Mouse (Mus musculus) embryonic facial prominence, embryonic 15.5 days (tissue): Measurements from ENCODE around the gene Bdh2. TPM values are rescaled to one million over a fixed set of nuclear protein-coding genes. Genes with fewer than 3 reads are reported as not detected.

Experiments used
- ATAC-seq: fragments of 200-750 bp; cut with Nextera tagmentation; 2 replicates; pipeline ENCODE4 v1.8.0; 2017; ENCODE audit warnings: low read depth, moderate TSS enrichment; ENCODE audit not compliant: insufficient number of reproducible peaks, low FRiP score, low TSS enrichment
- H3K27ac ChIP-seq: fragments of 300-500 bp; sonication (generic); replicated peaks from 2 replicates; pipeline ENCODE4 v1.5.1; 2015; ENCODE audit warnings: mild to moderate bottlenecking, inconsistent platforms
- H3K27me3 ChIP-seq: fragments of 300-500 bp; sonication (generic); 2 replicates; pipeline ENCODE4 v1.6.1; 2015; ENCODE audit warnings: inconsistent platforms
- H3K36me3 ChIP-seq: fragments of 300-500 bp; sonication (generic); 2 replicates; pipeline ENCODE4 v1.6.1; 2015; ENCODE audit warnings: mild to moderate bottlenecking, inconsistent platforms
- H3K4me1 ChIP-seq: fragments of 300-500 bp; sonication (generic); 2 replicates; pipeline ENCODE4 v1.6.1; 2015; ENCODE audit warnings: inconsistent platforms
- H3K4me2 ChIP-seq: fragments of 300-500 bp; sonication (generic); replicated peaks from 2 replicates; pipeline ENCODE4 v1.6.1; 2015; ENCODE audit warnings: mild to moderate bottlenecking, inconsistent platforms
- H3K4me3 ChIP-seq: fragments of 300-500 bp; sonication (generic); replicated peaks from 2 replicates; pipeline ENCODE4 v1.5.1; 2015; ENCODE audit warnings: mild to moderate bottlenecking, inconsistent platforms
- H3K9ac ChIP-seq: fragments of 300-500 bp; sonication (generic); 2 replicates; pipeline ENCODE4 v1.6.1; 2015; ENCODE audit warnings: inconsistent platforms
- H3K9me3 ChIP-seq: fragments of 300-500 bp; sonication (generic); replicated peaks from 2 replicates; pipeline ENCODE4 v1.6.1; 2016; ENCODE audit warnings: inconsistent platforms
- WGBS: fragments of 180-500 bp; shearing (Covaris S2); methylation state at CpG from one replicate; pipeline ENCODE4 v1.1.7; 2015; 5-methylcytosine and 5-hydroxymethylcytosine counted together
- polyA plus RNA-seq: library from polyadenylated mRNA; unstranded; fragments of >200 nt; fragmentation: Nextera tagmentation; extraction: Ambion mirVana; gene quantifications from 2 replicates; pipeline ENCODE4 v1.2.1, GENCODE M21; 2015

Bdh2 gene
- 10.5 and 13.4 TPM in 2 replicates for polyA plus RNA-seq

DNA sequence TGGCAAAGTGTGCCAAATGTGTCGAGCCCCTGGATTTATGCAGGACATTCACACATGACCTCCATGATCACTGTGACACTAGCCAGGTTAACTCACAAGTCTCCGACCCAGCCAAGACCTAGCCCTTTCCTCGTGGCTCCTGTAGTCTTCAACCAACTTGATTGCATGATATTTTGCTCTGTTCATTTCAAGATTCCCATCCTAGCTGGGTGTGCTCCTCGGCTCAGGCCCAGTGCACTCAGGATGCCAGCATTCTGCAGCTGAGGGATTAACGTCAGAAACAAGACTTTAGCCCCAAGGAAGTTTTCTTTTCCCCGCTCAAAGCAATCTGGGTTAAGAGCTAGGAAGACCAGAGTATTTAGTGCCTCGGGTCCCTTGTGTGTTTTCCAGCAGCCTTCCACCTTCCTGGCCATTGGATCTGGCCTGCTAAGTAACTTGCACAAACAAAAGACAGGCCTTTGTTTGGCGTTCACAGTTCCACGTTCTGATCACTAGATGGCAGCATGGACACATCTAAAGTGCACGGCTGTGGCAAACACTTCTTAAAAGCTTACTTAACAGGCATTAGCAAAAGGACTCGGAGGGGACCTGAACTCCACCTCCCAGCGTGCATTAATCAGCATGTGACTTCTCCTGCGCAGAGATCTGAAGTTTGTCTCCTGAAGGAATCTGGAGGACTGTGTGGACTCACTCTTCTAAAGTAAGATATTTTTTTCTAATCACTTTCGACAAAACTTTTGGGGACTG is at the start of gene Bdh2:
Bdh2 (plus strand) TSS at position 553 of the 747 bp plus-strand sequence.
- Histone ChIP-seq H3K4me2 (peak within 1 kb of the TSS; percentile 23; the same call in 1 of the 2 replicates), H3K27ac (no peak within 1 kb of the TSS), H3K9me3 (no peaks in the 10 kb centered on the region), H3K36me3 (no peaks in the 10 kb centered on the region), H3K9ac (no peak within 1 kb of the TSS), H3K4me1 (no peaks in the 10 kb centered on the region), H3K4me3 (peak within 1 kb of the TSS; percentile 18), H3K27me3 (no peaks in the 10 kb centered on the region)
- peak; percentile 64 for ATAC-seq
- 20% methylated on average over 14 of the region's 14 CpGs for WGBS

GRCm38 (mm10) chr3:135232058-135232457 is 49.0 kb upstream of the Bdh2 start:
- Histone ChIP-seq H3K4me1 (no peaks in the 10 kb centered on the region), H3K4me3 (no peak overlapping the region), H3K4me2 (no peak overlapping the region), H3K36me3 (peaks cover 48% of the 10 kb centered on the region), H3K27me3 (no peaks in the 10 kb centered on the region), H3K9ac (no peak overlapping the region), H3K9me3 (no peaks in the 10 kb centered on the region), H3K27ac (no peak overlapping the region)
- WGBS: 76% methylated on average over 3 of the region's 3 CpGs
- ATAC-seq: no peak

DNA sequence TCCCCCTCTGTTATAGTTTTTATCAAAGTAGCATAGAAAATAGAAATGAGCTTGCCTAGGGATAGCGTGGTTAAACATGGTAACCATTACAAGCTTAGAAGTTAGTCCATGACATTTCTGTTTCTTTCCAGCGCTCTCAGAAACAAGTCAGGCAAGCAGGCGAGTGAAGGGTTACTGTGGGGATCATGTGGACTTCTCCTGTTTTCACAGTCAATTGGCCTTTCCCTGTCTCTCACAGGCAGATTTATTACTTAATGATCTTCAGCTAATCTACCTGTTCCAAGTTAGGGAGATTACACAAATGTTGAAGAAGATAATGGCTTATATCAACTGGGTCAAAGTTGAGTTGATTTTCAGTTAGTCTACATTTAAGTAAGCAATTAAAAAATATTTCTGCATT is 48.6 kb upstream of the Bdh2 start:
- H3K36me3 ChIP-seq: peaks cover 52% of the 10 kb centered on the region
- WGBS: 90% methylated on average over 3 of the region's 3 CpGs
- H3K27me3 ChIP-seq: no peaks in the 10 kb centered on the region

DNA sequence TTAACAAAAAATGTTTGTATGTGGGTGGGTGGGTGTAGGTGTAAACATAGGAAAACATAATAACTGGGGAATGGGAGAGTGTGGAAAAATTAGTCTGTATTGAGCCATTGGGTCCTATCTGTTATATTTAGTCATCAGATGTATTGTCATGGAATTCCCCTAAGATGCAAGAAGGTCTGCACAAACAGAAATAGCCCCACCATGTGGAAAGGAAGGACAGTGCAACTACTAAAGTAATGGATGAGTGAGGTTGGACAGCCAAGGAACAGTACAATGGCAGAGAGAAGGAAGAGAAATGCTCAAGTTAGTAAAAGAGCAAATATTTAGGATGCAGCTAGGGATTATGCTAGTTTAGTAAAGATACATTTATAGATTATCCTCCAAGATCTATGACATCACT is 35.3 kb upstream of the Bdh2 start:
- no peak for ATAC-seq
- H3K27me3 ChIP-seq: no peaks in the 10 kb centered on the region
- no peaks in the 10 kb centered on the region for H3K9me3 ChIP-seq
- no peak overlapping the region for H3K4me3 ChIP-seq
- H3K4me2 ChIP-seq: no peak overlapping the region
- H3K9ac ChIP-seq: no peak overlapping the region
- peaks cover 62% of the 10 kb centered on the region for H3K36me3 ChIP-seq
- no peaks in the 10 kb centered on the region for H3K4me1 ChIP-seq
- H3K27ac ChIP-seq: no peak overlapping the region

More for the DNA sequence above, 48.6 kb upstream of the Bdh2 start:
- Histone ChIP-seq H3K9ac (no peak overlapping the region), H3K27ac (no peak overlapping the region), H3K4me3 (no peak overlapping the region), H3K9me3 (no peaks in the 10 kb centered on the region), H3K4me1 (no peaks in the 10 kb centered on the region), H3K4me2 (no peak overlapping the region)
- ATAC-seq: no peak

GRCm38 (mm10) chr3:135246828-135247227 is 34.2 kb upstream of the Bdh2 start:
- Histone ChIP-seq H3K27me3 (no peaks in the 10 kb centered on the region), H3K4me1 (no peaks in the 10 kb centered on the region), H3K27ac (no peak overlapping the region), H3K4me3 (no peak overlapping the region), H3K9me3 (no peaks in the 10 kb centered on the region), H3K4me2 (no peak overlapping the region), H3K36me3 (peaks cover 60% of the 10 kb centered on the region), H3K9ac (no peak overlapping the region)
- 92% methylated on average over 6 of the region's 6 CpGs for WGBS
- no peak for ATAC-seq

DNA sequence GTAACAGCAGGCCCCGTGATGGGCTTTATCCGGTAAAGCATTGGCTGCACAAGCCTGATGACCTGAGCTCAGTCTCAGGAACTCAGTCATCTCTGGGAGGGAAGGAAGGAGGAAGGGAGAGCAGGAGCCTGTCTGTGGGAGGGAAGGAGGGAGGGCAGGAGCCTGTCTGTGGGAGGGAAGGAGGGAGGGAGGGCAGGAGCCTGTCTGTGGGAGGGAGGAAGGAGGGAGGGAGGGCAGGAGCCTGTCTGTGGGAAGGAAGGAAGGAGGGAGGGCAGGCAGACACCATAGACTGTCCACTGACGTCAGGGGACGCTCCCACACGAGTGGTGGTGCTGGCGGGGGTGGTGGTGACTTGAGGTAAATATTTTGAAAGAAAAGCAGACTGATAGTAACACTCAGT is 31.9 kb upstream of the Bdh2 start:
- H3K9me3 ChIP-seq: no peaks in the 10 kb centered on the region
- no peaks in the 10 kb centered on the region for H3K27me3 ChIP-seq
- no peak overlapping the region for H3K4me2 ChIP-seq
- H3K27ac ChIP-seq: no peak overlapping the region
- no peaks in the 10 kb centered on the region for H3K4me1 ChIP-seq
- peak; percentile 73 for ATAC-seq
- peaks cover 48% of the 10 kb centered on the region for H3K36me3 ChIP-seq
- WGBS: 74% methylated on average over 6 of the region's 6 CpGs
- H3K4me3 ChIP-seq: no peak overlapping the region
- H3K9ac ChIP-seq: no peak overlapping the region

DNA sequence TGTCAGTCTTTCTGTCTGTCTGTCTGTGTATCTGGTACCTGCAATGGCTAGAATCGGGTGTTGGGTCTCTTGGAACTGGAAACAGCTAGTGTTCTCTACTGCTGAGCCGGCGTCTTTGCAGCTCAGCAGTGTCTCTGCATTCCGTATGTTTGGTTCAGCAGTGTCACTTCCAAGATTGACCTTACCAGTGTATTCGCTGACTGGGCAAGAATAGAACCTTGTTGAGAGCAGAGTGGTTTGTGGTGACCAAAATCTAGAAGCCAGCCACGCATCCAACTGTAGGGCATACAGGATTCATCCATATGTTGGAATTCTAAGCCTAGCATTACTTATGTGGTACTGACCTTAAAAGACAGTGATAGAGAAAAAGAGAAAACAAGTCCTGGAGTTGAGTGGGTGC is 29.2 kb upstream of the Bdh2 start:
- ATAC-seq: no peak
- Histone ChIP-seq H3K27me3 (no peaks in the 10 kb centered on the region), H3K27ac (no peak overlapping the region), H3K36me3 (peaks cover 51% of the 10 kb centered on the region), H3K4me2 (no peak overlapping the region), H3K9ac (no peak overlapping the region), H3K4me3 (no peak overlapping the region), H3K4me1 (no peaks in the 10 kb centered on the region), H3K9me3 (no peaks in the 10 kb centered on the region)
- 89% methylated on average over 6 of the region's 6 CpGs for WGBS

- Histone ChIP-seq H3K9ac (no peak overlapping the region), H3K9me3 (no peaks in the 10 kb centered on the region), H3K27me3 (no peaks in the 10 kb centered on the region), H3K4me1 (no peaks in the 10 kb centered on the region), H3K4me2 (no peak overlapping the region), H3K36me3 (peaks cover 60% of the 10 kb centered on the region), H3K27ac (no peak overlapping the region), H3K4me3 (no peak overlapping the region)
- ATAC-seq: no peak
These were observed 26.2 kb upstream of the Bdh2 start for GRCm38 (mm10) chr3:135254784-135255183.

DNA sequence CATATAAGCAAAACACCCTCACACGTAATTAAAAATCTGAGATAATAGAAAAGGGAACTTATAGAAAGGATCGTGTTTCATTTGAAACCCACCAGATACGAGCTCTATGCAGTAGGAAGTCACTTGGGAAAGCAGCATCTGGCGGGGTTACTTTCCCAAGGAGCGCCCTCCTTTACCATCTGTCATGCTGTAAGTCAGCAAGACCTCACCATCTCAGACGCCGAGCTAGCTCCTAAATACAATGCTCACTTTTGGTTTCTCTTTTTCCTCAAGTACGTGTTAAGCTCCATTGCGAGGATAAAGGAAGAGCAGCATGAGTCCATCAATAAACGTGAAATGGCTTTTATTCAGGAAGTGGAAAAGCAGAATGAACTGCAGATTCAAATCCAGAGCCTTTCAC is 22.1 kb upstream of the Bdh2 start:
- Histone ChIP-seq H3K9ac (no peak overlapping the region), H3K9me3 (no peaks in the 10 kb centered on the region), H3K4me2 (no peak overlapping the region), H3K36me3 (peaks cover 70% of the 10 kb centered on the region), H3K27ac (no peak overlapping the region), H3K27me3 (no peaks in the 10 kb centered on the region), H3K4me3 (no peak overlapping the region), H3K4me1 (no peaks in the 10 kb centered on the region)
- WGBS: 86% methylated on average over 10 of the region's 10 CpGs
- no peak for ATAC-seq

DNA sequence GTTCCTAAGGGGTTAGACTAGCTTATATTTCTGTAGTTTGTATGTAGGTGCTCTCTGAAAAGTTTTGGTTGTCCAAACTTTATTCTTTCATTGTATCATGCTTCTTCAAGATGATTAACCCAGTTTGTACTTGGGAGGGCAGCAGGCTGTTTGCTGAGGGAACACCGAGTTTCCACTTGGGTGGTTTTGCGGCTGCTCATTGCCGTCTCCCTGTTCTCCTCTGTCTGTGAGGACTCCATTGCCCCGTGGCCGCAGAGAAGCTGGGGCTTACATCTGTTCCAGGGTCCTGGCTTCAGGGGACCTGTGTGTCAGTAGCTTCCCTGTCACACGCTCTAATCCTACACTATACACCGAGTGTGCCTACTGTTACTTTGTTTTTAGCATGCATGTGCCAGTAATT is 20.8 kb upstream of the Bdh2 start:
- H3K36me3 ChIP-seq: peaks cover 78% of the 10 kb centered on the region
- 90% methylated on average over 7 of the region's 7 CpGs for WGBS
- H3K27ac ChIP-seq: no peak overlapping the region
- no peak overlapping the region for H3K9ac ChIP-seq
- no peak for ATAC-seq
- no peak overlapping the region for H3K4me2 ChIP-seq
- no peaks in the 10 kb centered on the region for H3K4me1 ChIP-seq
- H3K4me3 ChIP-seq: no peak overlapping the region
- H3K9me3 ChIP-seq: no peaks in the 10 kb centered on the region
- no peaks in the 10 kb centered on the region for H3K27me3 ChIP-seq

DNA sequence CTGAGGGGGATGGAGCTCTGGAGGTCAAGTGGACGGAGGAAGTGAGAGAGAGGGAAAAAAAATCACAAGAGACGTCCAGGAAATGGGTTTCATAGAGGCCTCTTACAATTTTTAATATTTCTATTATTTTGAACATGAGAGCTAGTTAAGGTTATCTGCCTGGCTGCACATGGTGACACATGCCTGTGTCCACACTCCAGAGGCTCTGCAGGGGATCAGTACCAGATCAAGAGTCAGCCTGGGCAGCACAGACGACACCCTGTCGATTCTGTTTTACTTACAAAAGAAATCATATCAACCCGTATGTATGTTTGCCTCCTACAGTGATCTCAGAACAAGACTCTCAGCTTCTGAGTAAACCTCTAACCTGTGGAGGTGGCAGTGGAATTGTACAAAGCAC is 12.4 kb upstream of the Bdh2 start:
- H3K9me3 ChIP-seq: no peaks in the 10 kb centered on the region
- no peak overlapping the region for H3K27ac ChIP-seq
- H3K36me3 ChIP-seq: peaks cover 71% of the 10 kb centered on the region
- H3K4me2 ChIP-seq: no peak overlapping the region
- ATAC-seq: no peak
- H3K9ac ChIP-seq: no peak overlapping the region
- WGBS: 84% methylated on average over 5 of the region's 5 CpGs
- H3K4me3 ChIP-seq: no peak overlapping the region
- H3K4me1 ChIP-seq: no peaks in the 10 kb centered on the region
- H3K27me3 ChIP-seq: no peaks in the 10 kb centered on the region

DNA sequence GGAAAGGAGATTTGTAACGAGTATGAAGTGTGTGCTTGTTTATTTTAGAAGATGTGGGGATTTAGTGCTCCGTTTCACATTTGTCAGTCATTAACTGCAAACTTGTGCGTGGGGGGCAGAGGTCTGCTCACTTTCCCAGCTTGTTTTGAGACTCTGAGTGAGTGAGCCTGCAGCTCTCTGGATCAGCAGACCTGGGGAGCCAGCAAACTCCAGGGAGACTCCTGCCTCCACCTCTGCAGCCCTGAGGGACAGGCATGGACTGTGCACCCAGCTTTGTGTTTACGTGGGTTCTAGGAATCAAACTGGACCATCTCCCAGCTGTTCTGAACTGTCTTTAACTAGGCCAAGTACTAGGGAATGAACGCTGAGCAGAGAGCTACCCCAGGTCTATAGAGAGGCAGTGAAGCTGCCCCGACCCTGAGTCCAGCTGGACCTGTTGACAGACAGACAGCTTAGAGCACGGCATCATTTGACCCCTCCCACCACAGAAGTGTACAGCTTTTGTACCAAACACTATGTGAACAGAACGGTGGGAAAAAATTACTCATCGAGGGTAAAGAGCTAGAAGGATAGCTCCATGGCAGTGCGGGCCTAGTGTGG is 11.5 kb upstream of the Bdh2 start:
- 82% methylated on average over 10 of the region's 10 CpGs for WGBS

More for the DNA sequence above, 11.5 kb upstream of the Bdh2 start:
- ATAC-seq: no peak
- Histone ChIP-seq H3K9ac (no peak overlapping the region), H3K36me3 (peaks cover 65% of the 10 kb centered on the region), H3K4me3 (no peak overlapping the region), H3K4me2 (no peak overlapping the region), H3K27me3 (no peaks in the 10 kb centered on the region), H3K27ac (no peak overlapping the region), H3K4me1 (no peaks in the 10 kb centered on the region), H3K9me3 (no peaks in the 10 kb centered on the region)
